Mouse (Mus musculus) layer of hippocampus, postnatal 36 days (tissue): ENCODE results near the gene N4bp2. TPM values are rescaled to one million over a fixed set of nuclear protein-coding genes. Genes with fewer than 3 reads are reported as not detected.

Source experiments
- DNase-seq, 2 experiments: peaks; one replicate each; pipeline ENCODE4 v3.0.0; 2022
- total RNA-seq, 2 experiments: library from RNA; stranded (reverse); gene quantifications; 2 replicates each; pipeline ENCODE4 v1.2.3; 2021

Gene N4bp2
- total RNA-seq, 2 experiments from 2014 or later = 10.4 to 16.1 TPM

DNA sequence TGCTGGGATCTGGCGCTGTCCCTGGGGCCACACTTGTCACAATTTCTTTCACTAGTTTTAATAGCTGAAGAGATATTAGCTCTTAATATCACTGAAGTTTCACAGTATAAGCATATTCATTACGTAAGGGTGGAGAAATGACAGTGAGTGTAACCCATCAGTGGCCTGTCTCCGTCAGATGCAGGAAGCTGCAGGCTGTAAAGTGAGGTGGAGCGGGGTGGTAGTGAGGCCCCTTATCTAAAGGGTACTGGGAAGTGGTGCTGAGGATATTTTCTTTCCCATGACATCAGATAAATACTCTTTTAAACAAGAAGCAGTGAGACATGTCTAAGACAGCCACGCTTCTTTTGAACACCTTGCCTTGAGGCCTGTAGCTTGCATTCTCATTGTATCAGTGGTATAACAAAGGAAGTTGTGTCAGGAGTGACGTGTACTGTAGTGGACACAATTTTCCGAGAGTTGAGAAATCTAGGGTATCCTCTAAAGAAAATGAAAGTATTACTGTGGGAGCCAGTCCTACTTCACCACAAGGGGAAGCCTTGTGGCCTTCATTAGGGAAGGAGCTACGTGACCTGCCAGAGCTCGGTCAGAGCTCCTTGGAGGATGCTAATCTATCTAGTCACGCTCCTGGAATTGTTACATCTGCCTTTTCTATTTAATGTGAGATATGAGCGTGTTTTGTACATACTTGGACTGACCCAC is 68.7 kb downstream of the N4bp2 start:
- no peak for DNase-seq

GRCm38 (mm10) chr5:65833092-65833491 is 69.8 kb downstream of the N4bp2 start:
- DNase-seq = no peak

DNA sequence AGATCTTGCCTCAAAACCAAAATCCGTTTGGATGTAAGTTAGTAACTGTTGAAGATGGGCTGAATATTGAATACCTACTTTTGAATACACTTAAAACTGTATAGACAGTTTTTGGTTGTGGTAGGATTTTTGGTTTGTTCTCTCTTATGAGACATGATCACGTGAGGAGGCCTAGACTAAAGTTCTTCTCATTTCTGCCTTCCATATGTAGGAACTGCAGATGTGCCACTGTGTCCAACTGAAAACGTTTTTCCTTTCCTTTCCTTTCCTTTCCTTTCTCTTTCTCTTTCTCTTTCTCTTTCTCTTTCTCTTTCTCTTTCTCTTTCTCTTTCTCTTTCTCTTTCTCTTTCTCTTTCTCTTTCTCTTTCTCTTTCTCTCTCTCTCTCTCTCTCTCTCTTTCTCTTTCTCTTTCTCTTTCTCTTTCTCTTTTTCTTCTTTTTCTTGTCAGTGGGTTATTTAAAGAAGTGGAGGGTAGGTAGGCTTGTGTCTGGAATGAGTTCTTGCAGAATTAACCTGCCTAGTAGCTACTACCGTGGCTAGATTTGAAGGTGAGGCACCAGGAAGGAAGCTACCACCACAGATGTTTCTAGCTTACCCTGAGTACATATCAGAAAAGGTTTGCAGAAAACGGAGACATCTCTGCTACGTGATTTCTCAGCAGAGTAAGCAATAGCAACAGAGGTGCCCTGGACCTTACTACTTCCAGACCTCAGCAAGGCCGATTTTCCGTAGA is 70.6 kb downstream of the N4bp2 start:
- no peak for DNase-seq

- no peak for DNase-seq
Observed at GRCm38 (mm10) chr5:65838053-65838452, 74.7 kb downstream of the N4bp2 start.

DNA sequence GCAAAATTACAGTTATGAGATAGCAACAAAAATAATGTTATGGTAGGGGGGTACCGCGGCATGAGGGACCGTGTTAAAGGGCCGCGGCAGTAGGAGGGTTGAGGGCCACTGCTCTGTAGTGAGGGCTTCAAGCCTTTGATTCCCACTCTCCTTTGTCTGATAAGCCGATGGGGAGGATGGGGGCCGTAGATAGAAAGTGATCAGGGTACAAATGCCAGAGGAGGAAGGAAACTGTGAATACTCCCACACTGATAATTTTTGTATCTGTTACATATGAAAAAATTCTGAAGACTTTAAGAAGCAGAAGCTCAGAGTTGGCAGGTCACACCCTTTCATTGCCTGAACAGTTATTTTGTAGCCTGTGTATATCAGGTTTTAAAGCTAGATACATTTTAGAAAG is 79.6 kb downstream of the N4bp2 start:
- no peak for DNase-seq

DNA sequence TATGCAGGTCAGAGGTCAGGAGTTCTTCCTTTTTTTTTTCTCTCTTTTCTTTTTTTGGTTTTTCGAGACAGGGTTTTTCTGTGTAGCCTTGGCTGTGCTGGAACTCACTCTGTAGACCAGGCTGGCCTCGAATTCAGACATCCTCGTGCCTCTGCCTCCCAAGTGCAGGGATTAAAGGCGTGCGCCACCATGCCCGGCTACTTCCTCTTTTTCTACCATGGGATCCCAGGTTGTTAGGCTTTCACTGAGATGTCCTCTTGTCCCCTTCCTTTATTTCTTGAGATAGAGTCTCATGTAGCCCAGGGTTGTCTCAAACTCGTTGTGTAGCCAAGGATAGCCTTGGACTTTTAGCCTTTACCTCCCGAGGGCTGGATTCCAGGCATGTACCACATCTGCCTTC is 83.2 kb downstream of the N4bp2 start:
- DNase-seq = no peak

DNA sequence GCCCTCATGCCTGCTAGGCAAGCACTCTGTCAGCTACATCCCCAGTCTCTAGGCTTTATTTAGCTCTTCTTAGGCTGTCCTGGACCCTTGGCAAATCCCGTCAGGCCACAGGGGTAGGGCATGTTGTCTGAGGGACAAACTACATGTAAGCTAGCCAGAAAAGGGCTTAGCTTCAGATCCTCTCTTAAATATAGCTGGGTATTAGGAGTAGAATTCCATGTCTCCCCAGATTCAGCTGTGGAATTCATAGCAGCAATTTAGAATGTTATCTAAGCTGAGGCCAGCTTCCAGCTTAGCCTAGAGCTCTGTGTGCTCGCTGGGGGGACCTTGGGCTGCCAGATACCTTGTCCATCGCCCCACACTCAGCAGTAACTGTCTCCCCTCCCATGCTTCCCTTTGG is 83.6 kb downstream of the N4bp2 start:
- no peak for DNase-seq

- DNase-seq = no peak
Observed at GRCm38 (mm10) chr5:65847656-65848055, 84.3 kb downstream of the N4bp2 start.

GRCm38 (mm10) chr5:65850765-65851164 is 87.4 kb downstream of the N4bp2 start:
- DNase-seq = no peak

DNA sequence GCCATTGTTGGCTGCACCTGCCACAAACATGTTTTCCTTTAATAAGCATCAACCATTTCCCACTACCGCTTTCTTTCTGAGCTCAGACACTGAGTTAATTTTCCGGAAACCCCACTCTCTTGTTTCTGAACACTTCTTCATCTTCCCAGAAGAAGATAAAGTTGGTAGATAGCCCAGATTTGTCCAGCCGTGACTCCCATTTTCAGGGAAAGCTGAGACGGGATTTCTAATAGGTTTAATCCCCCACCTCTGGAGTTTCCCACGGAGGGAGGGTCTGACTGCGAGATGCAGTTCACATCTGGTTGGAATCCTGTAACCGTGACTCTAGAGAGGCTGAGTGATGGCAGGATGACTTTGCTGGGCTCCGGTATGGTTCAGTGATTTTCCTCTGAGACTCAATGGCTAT is 91.5 kb downstream of the N4bp2 start:
- DNase-seq = no peak

DNA sequence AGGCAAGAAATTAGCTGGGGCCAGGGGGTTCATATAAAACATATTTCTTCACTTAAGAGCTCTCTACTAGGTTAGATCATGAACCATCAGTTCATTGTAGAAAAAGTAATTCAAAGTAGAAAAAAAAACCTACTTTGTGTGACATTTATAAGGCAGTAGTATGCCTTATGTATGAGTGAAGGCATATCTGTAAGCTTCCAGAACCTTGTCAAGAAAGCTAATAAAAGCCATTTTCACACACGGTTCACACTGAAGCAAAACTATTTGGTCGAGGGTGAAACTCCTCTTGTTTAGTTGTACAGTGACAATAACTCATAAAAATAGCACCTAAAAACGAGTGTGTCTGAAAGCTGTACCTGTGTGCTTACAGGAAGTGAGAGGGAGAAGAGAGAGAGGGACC is 92.2 kb downstream of the N4bp2 start:
- DNase-seq = no peak

DNA sequence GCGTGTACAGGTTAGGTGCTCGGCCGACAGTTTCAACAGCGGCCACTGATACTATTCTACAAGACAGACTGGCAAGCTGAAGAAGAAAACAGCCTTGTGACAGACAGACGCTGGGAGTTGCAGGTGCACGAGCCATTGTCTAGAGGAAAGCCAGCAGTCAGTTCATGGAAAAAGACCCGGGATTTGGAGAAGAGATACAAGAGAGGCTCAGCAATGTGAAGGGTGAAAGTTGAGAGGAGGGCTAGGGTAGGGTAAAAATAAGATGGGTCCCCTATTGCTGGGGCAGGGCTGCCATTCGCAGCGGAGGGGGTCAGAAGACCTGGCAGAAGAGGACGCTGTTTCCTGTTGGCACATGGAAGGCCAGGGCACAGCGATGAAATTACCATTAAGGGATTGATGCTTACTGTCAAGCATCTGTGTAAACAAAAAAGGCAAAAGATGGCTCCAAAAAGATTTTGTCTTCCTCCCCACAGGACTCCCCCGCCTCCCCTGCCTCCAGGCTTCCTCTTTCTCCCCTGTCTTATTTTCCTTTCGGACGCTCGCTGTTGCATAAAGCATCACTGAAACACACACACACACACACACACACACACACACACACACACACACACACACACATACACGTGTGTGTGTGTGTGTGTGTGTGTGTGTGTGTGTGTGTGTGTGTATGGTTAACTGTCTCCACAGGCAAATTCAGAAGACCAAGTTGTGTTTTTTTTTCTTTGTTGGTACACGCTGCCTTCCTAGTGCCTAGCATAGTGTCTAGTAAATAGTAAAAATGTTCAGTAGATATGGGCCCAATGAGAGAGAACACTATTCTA is 93.5 kb downstream of the N4bp2 start:
- DNase-seq = no peak

GRCm38 (mm10) chr5:65857935-65858334 is 94.6 kb downstream of the N4bp2 start:
- no peak for DNase-seq

DNA sequence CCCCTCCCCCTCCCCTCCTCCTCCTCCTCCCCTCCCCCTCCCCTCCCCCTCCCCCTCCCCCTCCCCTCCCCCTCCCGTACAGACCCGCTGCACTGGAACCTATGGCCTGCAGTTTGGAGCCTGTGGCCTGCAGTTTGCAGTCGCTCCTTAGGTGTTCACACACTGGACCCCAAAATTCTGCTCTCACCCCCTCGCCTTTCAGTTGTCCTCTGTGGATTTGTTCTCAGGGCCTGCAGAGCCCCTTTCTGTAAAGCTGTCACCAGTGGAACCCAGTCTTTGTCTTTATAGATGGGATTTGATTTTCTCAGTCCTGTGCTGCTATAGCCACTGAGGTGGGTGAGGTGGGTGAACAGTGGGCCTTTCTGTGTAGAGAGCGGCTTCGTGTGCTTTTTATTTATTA is 95.0 kb downstream of the N4bp2 start:
- no peak for DNase-seq

GRCm38 (mm10) chr5:65858898-65859297 is 95.6 kb downstream of the N4bp2 start:
- no peak for DNase-seq

GRCm38 (mm10) chr5:65859396-65859795 is 96.1 kb downstream of the N4bp2 start:
- no peak for DNase-seq

- no peak for DNase-seq
Observed at GRCm38 (mm10) chr5:65860281-65861000, 97.1 kb downstream of the N4bp2 start.

DNA sequence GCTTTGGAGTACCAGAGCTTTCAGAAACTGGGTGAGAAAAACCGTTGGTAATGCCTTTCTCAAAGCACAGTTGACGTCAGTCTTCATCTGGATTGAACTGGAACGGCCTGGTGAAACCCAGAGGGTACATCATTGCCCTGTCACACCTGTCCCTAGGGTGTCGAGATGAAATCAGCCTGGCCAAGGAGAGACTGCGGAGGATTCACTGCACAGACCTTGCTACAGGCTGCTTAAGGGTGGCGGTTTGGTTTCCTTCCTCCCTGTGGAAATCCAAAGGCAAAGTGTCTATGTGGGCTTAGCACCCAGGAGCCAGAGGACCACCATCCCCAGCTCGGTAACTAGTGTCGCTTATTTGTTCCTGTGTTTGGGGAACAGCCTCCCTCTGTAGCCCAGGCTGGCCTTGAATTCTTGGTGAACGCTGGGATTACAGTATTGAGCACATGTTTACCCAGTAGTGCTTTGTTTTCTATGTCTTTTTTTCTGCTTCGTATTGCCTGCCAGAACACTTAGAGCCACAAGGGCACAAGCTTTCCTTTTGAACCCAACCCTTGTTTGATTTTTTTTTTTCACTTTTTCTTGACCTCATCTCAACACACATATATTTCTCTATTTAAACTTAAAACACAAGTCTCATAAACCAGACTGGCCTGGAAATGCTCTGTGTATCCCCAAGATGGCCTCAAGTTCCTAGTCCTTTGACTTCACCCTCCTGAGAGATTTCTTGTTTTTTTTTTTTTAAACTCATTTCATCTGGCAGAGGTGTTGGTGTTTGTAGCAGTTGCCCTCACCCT is 98.0 kb downstream of the N4bp2 start, which contains the start of gene Rhoh:
TSS of gene Rhoh (plus strand) at position 60 of the 791 bp plus-strand sequence.
- no peak for DNase-seq

GRCm38 (mm10) chr5:65862217-65862927 is 99.1 kb downstream of the N4bp2 start:
- no peak for DNase-seq

DNA sequence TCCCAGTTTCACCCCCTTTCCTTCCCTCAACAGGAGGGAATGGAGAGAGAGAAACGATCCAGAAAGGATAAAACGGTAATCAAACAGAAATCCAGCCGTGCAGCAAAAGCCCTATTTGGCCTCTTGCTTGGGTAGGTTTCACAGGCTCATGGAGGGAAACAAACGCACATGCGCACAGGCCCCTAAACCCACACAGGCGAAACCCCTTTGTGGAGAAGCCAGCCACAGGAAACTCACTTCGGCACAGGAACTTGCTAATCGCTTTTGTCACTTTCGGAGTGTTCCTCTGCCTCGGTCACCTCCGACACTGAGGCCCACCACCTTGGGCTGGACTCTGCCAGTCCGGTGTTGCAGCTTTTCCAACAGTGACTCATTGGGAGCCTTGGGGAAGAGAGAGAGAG is 100.0 kb downstream of the N4bp2 start:
- no peak for DNase-seq

DNA sequence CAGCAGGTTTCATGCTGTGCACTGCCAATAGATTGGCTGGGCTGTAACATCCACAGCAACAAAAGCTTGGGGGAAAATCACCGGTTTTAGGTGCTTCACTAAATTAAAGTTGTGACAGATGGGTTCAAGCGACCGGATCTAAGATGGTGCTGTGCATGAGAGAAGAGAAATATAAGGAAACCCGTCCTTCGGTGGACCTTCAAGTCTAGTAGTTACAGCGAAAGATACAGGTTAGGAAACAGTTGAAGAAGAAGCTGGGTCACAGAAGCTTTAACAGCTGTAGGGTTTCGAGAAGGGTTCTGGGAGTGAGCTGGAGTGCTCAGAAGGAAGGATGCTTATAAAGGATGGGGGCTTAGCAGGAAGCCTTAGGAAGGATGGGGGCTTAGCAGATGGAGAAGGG is 101.2 kb downstream of the N4bp2 start:
- DNase-seq = no peak
